Mouse (Mus musculus): ENCODE data around the gene Kctd5. TPM values are rescaled to one million over a fixed set of nuclear protein-coding genes. Genes with fewer than 3 reads are reported as not detected.
"Not testable (repeated sequence)": the region's sequence is repeated elsewhere in the genome, so short reads cannot be mapped to it uniquely, and the experiment has no call there.

The Kctd5 gene
- 71.1 and 87.6 TPM in 2 replicates for polyA plus RNA-seq (2012; rRNA removed)

DNA sequence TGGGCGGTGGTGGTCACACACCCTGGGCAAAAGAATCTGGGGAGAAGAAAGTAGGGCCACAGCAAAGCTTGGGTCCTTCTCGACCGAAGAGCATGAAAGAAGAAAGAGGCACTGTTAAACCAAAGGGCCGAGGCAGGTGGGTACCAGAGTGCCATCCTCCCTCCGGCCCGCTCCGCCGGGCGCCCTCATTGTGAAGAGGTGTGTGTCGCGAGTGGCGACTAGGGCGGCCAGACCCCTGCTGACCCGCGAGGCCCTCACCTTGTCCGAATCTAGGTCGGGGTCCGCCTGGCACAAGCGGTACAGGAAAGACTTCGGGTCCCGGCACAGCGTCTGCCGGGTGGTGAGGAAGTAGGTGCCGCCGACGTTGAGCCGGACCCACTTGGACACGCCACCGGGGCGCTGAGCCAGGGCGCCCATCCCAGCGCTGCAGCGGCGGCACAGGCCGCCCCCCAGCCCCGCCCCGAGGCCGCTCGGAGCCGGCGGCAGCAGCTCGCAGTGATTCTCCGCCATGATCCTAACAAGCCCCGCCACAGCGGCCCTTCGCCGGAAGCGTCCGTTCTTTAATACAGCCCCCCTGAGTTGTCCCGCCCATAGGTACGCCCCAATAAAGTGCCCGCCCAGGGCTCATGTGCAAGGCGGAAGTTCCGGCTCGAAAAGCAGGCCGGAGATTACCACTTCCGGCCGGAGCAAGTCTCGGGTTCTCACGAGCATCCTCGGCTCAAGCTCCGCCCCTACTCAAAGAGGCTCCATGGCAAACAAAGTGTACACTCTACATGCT is at the start of gene Kctd5:
Gene Kctd5 (minus strand): TSS at position 567 of the 778 bp plus-strand sequence.
- peak; percentile 99 for DNase-seq (ENCODE audit: low read depth)
- TF ChIP-seq POLR2A (IDR thresholded peaks at IDR 0.05; ENCODE audit: borderline replicate concordance, extremely low read depth, insufficient read depth, insufficient read length, poor library complexity, severe bottlenecking): peak; percentile 84
- no peak for TF ChIP-seq CTCF (IDR thresholded peaks at IDR 0.05; ENCODE audit: borderline replicate concordance, extremely low read depth, insufficient read depth, insufficient read length)

DNA sequence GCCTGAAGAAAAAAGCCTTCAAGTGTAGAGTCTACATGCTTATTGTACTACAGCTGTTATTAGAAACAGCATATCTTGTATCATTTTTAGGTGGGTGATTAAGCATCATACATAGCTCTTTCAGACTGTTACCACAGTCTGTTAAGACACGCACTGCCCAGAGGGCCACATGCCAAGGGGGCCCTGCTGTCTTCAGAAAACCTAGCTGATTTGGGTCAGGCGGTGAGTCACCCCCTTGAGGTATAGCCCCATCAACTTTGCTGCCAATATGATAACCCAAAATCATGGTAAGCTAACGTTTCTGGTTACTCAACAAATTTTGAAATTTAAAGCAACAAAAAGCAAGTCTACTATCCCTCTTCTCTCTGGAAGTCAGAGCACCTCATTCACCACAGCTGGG is 46.2 kb upstream of the Kctd5 start:
- no peak for DNase-seq (ENCODE audit: low read depth)
- TF ChIP-seq CTCF (IDR thresholded peaks at IDR 0.05; ENCODE audit: borderline replicate concordance, extremely low read depth, insufficient read depth, insufficient read length) (no peak), POLR2A (IDR thresholded peaks at IDR 0.05; ENCODE audit: borderline replicate concordance, extremely low read depth, insufficient read depth, insufficient read length, poor library complexity, severe bottlenecking) (no peak)

DNA sequence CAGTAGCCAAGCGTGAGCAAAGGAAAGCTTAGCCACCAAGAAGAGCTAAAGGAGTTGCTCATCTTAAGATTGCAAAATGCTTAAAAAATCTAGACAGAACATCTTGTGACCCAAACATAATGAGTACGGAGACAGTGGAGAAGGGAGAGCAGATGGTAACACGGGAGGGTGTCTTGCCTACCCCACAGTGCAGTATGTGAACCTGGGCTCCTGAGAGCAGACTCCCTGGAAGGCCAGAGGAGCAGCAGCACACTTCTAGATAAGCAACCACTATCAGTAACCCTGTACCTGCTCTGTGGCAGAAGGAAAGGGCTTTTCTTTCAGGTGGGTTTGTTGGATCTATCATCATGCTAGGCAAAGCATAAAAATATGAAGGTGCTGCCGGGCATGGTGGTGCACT is 39.7 kb upstream of the Kctd5 start:
- TF ChIP-seq CTCF (IDR thresholded peaks at IDR 0.05; ENCODE audit: borderline replicate concordance, extremely low read depth, insufficient read depth, insufficient read length) (no peak), POLR2A (IDR thresholded peaks at IDR 0.05; ENCODE audit: borderline replicate concordance, extremely low read depth, insufficient read depth, insufficient read length, poor library complexity, severe bottlenecking) (no peak)
- peak; percentile 1 for DNase-seq (ENCODE audit: low read depth)

DNA sequence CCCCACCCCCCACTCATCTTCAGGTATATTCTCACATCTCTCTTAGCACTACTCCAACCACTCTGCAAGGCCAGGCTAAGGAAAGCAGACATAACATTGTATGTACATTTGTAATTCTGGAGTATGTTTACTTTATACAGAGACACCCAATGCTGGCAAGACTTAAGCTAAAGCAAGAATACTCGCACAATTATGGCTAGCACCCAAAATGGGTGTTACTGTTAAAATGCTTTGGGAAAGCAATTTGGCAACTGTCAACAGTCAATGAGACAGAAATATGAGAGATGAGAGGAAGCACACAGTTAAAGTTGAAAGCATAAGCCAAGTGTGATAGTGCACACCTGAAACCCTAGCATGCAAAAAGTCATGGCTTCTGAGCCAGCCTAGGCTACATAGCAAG is 38.0 kb upstream of the Kctd5 start:
- TF ChIP-seq CTCF (IDR thresholded peaks at IDR 0.05; ENCODE audit: borderline replicate concordance, extremely low read depth, insufficient read depth, insufficient read length) (no peak), POLR2A (IDR thresholded peaks at IDR 0.05; ENCODE audit: borderline replicate concordance, extremely low read depth, insufficient read depth, insufficient read length, poor library complexity, severe bottlenecking) (no peak)
- peak; percentile 32 for DNase-seq (ENCODE audit: low read depth)

DNA sequence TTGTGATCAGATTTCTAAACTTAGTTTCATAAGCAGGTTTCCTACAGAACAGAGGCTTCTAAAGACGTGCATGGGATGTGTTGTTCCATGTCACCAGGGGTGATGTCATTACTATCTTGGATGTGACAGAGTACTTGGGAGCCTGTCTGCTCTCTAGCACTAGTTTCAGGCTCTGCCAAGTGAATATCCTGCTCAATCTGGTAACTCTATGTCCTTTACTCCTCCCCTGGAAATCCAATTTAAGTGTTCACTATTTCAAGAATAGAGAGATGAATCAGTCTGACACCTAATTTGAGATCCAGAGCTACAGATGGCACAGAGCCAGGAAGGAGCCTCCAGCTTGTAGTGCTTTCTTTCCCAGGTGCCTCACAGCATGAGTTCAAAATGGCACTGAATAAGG is 35.6 kb upstream of the Kctd5 start:
- no peak for TF ChIP-seq POLR2A (IDR thresholded peaks at IDR 0.05; ENCODE audit: borderline replicate concordance, extremely low read depth, insufficient read depth, insufficient read length, poor library complexity, severe bottlenecking)
- TF ChIP-seq CTCF (IDR thresholded peaks at IDR 0.05; ENCODE audit: borderline replicate concordance, extremely low read depth, insufficient read depth, insufficient read length): no peak
- peak; percentile 31 for DNase-seq (ENCODE audit: low read depth)

DNA sequence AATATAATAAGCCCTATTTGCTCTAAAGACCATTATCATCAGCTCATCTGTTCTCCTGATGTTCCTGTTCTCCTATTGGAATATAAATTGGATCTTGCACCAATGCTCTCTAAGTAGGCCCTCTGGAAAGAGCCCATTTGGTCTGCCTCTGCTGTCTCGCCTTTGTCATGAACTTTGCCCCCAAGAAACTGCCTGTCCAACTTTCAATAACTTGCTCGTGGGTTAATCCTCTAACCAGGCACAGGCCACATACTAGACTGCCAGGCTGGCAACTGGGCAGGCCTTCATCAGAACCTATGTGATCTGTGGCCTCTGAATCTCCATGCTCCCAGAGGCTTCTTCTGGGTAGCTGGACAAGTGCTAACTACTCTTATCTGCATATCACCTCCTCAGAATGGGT is 31.8 kb upstream of the Kctd5 start:
- no peak for DNase-seq (ENCODE audit: low read depth)
- no peak for TF ChIP-seq POLR2A (IDR thresholded peaks at IDR 0.05; ENCODE audit: borderline replicate concordance, extremely low read depth, insufficient read depth, insufficient read length, poor library complexity, severe bottlenecking)
- no peak for TF ChIP-seq CTCF (IDR thresholded peaks at IDR 0.05; ENCODE audit: borderline replicate concordance, extremely low read depth, insufficient read depth, insufficient read length)

DNA sequence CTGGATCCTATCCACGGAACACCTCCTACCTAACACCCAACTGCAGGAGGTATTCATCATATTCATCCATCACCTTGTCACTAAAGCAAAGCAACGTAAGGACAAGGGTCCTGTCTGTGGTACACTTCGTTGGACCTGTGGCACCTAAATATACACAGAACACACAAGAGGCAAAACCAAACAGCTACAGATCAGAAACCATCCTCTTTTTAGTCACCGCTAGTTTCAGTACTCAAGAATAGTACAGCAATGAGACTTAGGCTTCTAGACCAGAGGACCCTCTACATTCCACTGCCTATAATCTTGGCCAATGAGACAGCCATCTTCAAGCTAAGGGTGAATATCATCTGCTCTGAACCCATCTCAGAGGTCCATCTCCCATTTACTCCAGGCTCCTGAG is 25.1 kb upstream of the Kctd5 start:
- no peak for DNase-seq (ENCODE audit: low read depth)

DNA sequence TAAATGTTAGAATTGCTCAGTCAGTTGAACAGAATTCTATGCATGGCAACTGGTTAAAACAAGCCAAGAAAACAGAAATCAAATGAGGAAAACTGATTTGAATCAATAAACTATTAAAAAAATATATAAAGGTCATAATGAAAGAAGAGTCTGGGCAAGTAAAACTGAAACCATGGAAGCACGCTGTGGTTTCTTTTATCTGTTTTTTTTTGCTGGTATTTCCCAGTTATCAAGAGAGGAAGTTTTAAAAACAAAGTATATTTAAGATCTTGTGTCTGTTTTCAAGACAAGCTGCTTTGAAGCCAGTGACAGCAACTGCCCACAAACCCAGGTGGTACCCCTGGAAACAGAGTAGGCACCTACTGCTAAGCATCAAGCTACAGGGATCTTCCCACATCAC is 17.3 kb upstream of the Kctd5 start:
- TF ChIP-seq CTCF (IDR thresholded peaks at IDR 0.05; ENCODE audit: borderline replicate concordance, extremely low read depth, insufficient read depth, insufficient read length): no peak
- no peak for TF ChIP-seq POLR2A (IDR thresholded peaks at IDR 0.05; ENCODE audit: borderline replicate concordance, extremely low read depth, insufficient read depth, insufficient read length, poor library complexity, severe bottlenecking)

More for the DNA sequence above, 25.1 kb upstream of the Kctd5 start:
- TF ChIP-seq POLR2A (IDR thresholded peaks at IDR 0.05; ENCODE audit: borderline replicate concordance, extremely low read depth, insufficient read depth, insufficient read length, poor library complexity, severe bottlenecking) (no peak), CTCF (IDR thresholded peaks at IDR 0.05; ENCODE audit: borderline replicate concordance, extremely low read depth, insufficient read depth, insufficient read length) (no peak)

DNA sequence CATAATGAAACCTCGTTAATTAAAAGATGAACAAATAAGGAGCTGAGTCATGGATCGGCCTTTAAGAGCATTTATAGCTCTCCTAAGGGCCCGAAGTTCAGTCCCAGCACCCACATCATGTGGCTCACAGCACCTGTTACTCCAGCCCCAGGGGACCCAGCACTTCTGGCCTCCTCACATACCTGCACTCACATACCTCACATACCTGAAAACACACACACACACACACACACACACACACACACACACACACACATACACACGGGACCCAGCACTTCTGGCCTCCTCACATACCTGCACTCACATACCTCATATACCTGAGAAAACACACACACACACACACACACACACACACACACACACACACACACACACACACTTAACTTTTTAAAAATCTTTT is 13.1 kb upstream of the Kctd5 start:
- not testable (repeated sequence) for DNase-seq (ENCODE audit: low read depth)

More for the DNA sequence above, 17.3 kb upstream of the Kctd5 start:
- DNase-seq (ENCODE audit: low read depth): no peak

DNA sequence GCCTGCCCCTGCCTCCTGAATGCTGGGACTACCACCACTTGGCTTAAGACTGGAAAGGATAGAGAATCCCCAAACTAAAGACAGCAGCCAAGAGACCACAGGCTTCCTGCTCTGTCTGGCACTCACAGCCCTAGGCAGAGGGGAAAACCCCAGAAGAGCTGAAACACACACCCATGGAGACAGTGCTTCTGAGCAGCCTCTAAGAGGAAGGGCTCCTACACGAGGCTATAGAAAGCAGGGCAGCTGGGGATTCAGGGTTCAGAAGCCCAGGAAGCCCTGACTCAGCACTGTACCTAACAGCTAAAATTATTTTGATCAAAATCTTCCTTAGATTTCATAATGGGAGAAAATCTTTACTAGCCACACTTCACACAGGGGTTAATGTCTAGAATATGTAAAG is 11.3 kb upstream of the Kctd5 start:
- no peak for DNase-seq (ENCODE audit: low read depth)
- no peak for TF ChIP-seq CTCF (IDR thresholded peaks at IDR 0.05; ENCODE audit: borderline replicate concordance, extremely low read depth, insufficient read depth, insufficient read length)
- no peak for TF ChIP-seq POLR2A (IDR thresholded peaks at IDR 0.05; ENCODE audit: borderline replicate concordance, extremely low read depth, insufficient read depth, insufficient read length, poor library complexity, severe bottlenecking)

DNA sequence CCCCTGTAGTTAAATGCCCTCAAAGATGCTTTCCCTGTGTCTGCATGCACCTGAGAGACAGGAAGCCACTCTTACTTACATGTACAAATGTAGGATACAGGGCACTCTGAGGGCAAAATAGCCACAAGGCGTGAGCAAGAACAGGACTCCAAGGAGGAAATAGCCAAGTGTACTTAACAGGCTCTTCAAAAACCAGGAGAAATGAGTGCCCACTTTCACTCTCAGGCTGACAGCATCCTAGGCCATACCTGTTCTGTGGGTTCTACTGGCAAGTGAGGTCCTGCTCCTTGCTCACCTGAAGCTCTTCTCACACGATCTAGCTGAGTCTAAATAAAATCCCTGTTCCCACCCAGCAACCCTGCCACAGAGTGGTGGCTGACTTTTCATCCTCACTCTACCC is 3.8 kb upstream of the Kctd5 start:
- DNase-seq (ENCODE audit: low read depth): no peak
- TF ChIP-seq CTCF (IDR thresholded peaks at IDR 0.05; ENCODE audit: borderline replicate concordance, extremely low read depth, insufficient read depth, insufficient read length) (no peak), POLR2A (IDR thresholded peaks at IDR 0.05; ENCODE audit: borderline replicate concordance, extremely low read depth, insufficient read depth, insufficient read length, poor library complexity, severe bottlenecking) (no peak)

DNA sequence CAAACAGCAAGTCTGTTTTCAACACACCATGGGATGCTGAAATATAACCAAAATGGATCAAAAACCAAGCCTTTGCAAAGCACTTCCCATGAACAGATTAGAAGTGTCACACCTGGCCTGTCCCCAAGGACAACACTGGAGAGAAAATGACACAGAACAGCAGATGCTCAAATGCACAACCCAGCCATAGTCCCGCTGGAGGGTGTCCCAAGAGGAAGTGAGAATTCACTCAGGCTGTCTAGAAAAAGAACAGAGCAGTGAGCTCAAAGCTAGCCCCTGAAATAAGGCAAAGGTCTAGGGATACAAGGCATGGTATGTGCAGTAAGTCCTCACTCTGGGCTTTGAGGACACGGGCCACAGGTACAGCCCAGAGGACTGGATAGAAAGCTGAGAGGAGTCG is 3.8 kb downstream of the Kctd5 start:
- DNase-seq (ENCODE audit: low read depth): no peak
- TF ChIP-seq POLR2A (IDR thresholded peaks at IDR 0.05; ENCODE audit: borderline replicate concordance, extremely low read depth, insufficient read depth, insufficient read length, poor library complexity, severe bottlenecking): no peak
- TF ChIP-seq CTCF (IDR thresholded peaks at IDR 0.05; ENCODE audit: borderline replicate concordance, extremely low read depth, insufficient read depth, insufficient read length): no peak
